Mouse (Mus musculus): ENCODE data around the gene Metap1. TPM values are rescaled to one million over a fixed set of nuclear protein-coding genes. Genes with fewer than 3 reads are reported as not detected.

The Metap1 gene
- total RNA-seq (2021) = 10 to 100 TPM; 44.7 to 49.3 TPM
- long read RNA-seq, experiment 1, transcript Metap1-201 (11 exons, 2,686 nt) = major isoform, 54 of 68 reads
- long read RNA-seq, experiment 1, partial matches to known transcripts = 4 of 68 reads
- long read RNA-seq, experiment 1, other reads (novel, unspliced or antisense) = 10 of 68 reads
- long read RNA-seq, experiment 2, transcript Metap1-201 (11 exons, 2,686 nt) = major isoform, 71 of 94 reads
- long read RNA-seq, experiment 2, partial matches to known transcripts = 3 of 94 reads
- long read RNA-seq, experiment 2, other reads (novel, unspliced or antisense) = 20 of 94 reads

- H3K4me3 ChIP-seq = peak within 1 kb of the TSS; percentile 78
- H3K27ac ChIP-seq = peak within 1 kb of the TSS; percentile 94
- DNase-seq = peak; percentile 99
- intact Hi-C loops (cut with DNase I) = loop anchor here (1.0 to 2.0 kb wide), 2 partner anchors 38 to 47 kb away; partner anchors contain the start of gene Adh5
- TF ChIP-seq CTCF (IDR thresholded peaks at IDR 0.05) = peak; percentile 25; the same call in 1 of the 2 replicates
Observed at GRCm38 (mm10) chr3:138489327-138490033, at the start of gene Metap1. Gene Metap1, minus strand, starts transcription at chr3:138489515.

GRCm38 (mm10) chr3:138536031-138536430 is 46.7 kb upstream of the Metap1 start:
- no peak overlapping the region for H3K4me3 ChIP-seq

GRCm38 (mm10) chr3:138532764-138533163 is 43.4 kb upstream of the Metap1 start:
- no peak for DNase-seq
- TF ChIP-seq CTCF (IDR thresholded peaks at IDR 0.05) = no peak
- H3K27ac ChIP-seq = peak overlapping the region; percentile 0; the same call in 1 of the 2 replicates
- intact Hi-C loops (cut with DNase I) = no loop called here
- H3K4me3 ChIP-seq = no peak overlapping the region

More at GRCm38 (mm10) chr3:138536031-138536430, 46.7 kb upstream of the Metap1 start:
- intact Hi-C loops (cut with DNase I) = no loop called here
- no peak for DNase-seq
- no peak for TF ChIP-seq CTCF (IDR thresholded peaks at IDR 0.05)
- H3K27ac ChIP-seq = 0 out of 2 replicates have a peak overlapping the region, but pooled peaks have one; percentile 24

- DNase-seq = no peak
- no peak overlapping the region for H3K4me3 ChIP-seq
- intact Hi-C loops (cut with DNase I) = no loop called here
- H3K27ac ChIP-seq = peak overlapping the region; percentile 9; the same call in 1 of the 2 replicates
- no peak for TF ChIP-seq CTCF (IDR thresholded peaks at IDR 0.05)
Observed at GRCm38 (mm10) chr3:138531479-138532181, 42.3 kb upstream of the Metap1 start.

- H3K27ac ChIP-seq = peak overlapping the region; percentile 9; the same call in 1 of the 2 replicates
- no peak for TF ChIP-seq CTCF (IDR thresholded peaks at IDR 0.05)
- H3K4me3 ChIP-seq = no peak overlapping the region
- no peak for DNase-seq
- intact Hi-C loops (cut with DNase I) = no loop called here
Observed at GRCm38 (mm10) chr3:138530578-138531478, 41.5 kb upstream of the Metap1 start.

- intact Hi-C loops (cut with DNase I) = no loop called here
- no peak for DNase-seq
- Histone ChIP-seq H3K4me3 (peak overlapping the region; percentile 95), H3K27ac (peak overlapping the region; percentile 98; the same call in 1 of the 2 replicates)
- no peak for TF ChIP-seq CTCF (IDR thresholded peaks at IDR 0.05)
Observed at GRCm38 (mm10) chr3:138528265-138528664, 39.0 kb upstream of the Metap1 start.

- peak; percentile 84 for DNase-seq
- intact Hi-C loops (cut with DNase I) = loop anchor here (1.0 to 2.0 kb wide), 2 partner anchors 23 to 38 kb away; partner anchors contain the start of gene Metap1
- H3K27ac ChIP-seq = peak overlapping the region; percentile 98
- H3K4me3 ChIP-seq = peak overlapping the region; percentile 95
- TF ChIP-seq CTCF (IDR thresholded peaks at IDR 0.05) = no peak
Observed at GRCm38 (mm10) chr3:138527667-138528231, 38.4 kb upstream of the Metap1 start.

GRCm38 (mm10) chr3:138526916-138527666 is 37.8 kb upstream of the Metap1 start:
- intact Hi-C loops (cut with DNase I) = loop anchor here (1.0 to 2.0 kb wide), 2 partner anchors 24 to 38 kb away; partner anchors contain the start of gene Metap1
- H3K4me3 ChIP-seq = peak overlapping the region; percentile 95
- peak; percentile 98 for DNase-seq
- peak overlapping the region; percentile 98 for H3K27ac ChIP-seq
- peak; percentile 22; the same call in 1 of the 2 replicates for TF ChIP-seq CTCF (IDR thresholded peaks at IDR 0.05)

GRCm38 (mm10) chr3:138526073-138526915 is 37.0 kb upstream of the Metap1 start, which contains the start of gene Eif4e:
Gene Eif4e, plus strand, starts transcription at chr3:138526179.
- peak within 1 kb of the TSS; percentile 95 for H3K4me3 ChIP-seq
- intact Hi-C loops (cut with DNase I) = loop anchor here (2.0 kb wide), 1 partner anchor 25 kb away; no protein-coding TSS in a partner anchor
- peak; percentile 89 for DNase-seq
- H3K27ac ChIP-seq = peak within 1 kb of the TSS; percentile 98
- TF ChIP-seq CTCF (IDR thresholded peaks at IDR 0.05) = no peak
